ENCODE assay signal across 12 mouse cellular contexts in genomic region chr4:135730204-135730603, GRCm38 (mm10). TPM values are rescaled to one million over a fixed set of nuclear protein-coding genes. Genes with fewer than 3 reads are reported as not detected.
DNase-seq lines count a peak whose midpoint lies in the region.
"Had no signal": no experiment of that assay in that cellular context is flagged by ENCODE, and none has a peak within 500 bp of the region (broad histone marks: within the 10 kb centered on the region; RNA-seq: fewer than 3 reads in every experiment).

No protein-coding gene starts in this region.

- DNase-seq in layer of hippocampus, adult 18-20 months (ENCODE audit: low spot score in 2 of 2): peak; percentile 14 to 27
- no peak for DNase-seq in layer of hippocampus, adult 9-10 months (ENCODE audit: low spot score)
- peak; percentile 23 for DNase-seq in cerebellum, adult 11 months
- peak; percentile 65 for DNase-seq in cerebellum, adult 9-11 months
- peak; percentile 6 to 13 for DNase-seq in left cerebral cortex, adult 18-20 months (ENCODE audit: low spot score in 2 of 2)
- no peak for DNase-seq in ovary, postnatal 36 days (ENCODE audit: low spot score)
- no peak for DNase-seq in adrenal gland, adult 8-10 months
- no peak for DNase-seq in Muller cell, postnatal 12 days (ENCODE audit: inconsistent ontology term)
- DNase-seq: kidney, postnatal 36 days; spleen, adult 18-20 months; thymus, adult 18-20 months had no signal

RNA-seq across cellular contexts. Expression of gene Il22ra1, which starts 2.2 kb away (rescaled TPM):
- not detected for total RNA-seq in layer of hippocampus, adult 18-20 months (2021)
- under 1 TPM in 1 of 2 experiments, not detected in 1; 0.14 TPM for total RNA-seq in left cerebral cortex, adult 18-20 months (2021)
- total RNA-seq in adrenal gland, adult 8-10 months (2022): 1 to 10 TPM in 2 of 4 experiments, under 1 TPM in 1, not detected in 1; 0.35 to 2.5 (median 1.1) TPM
- total RNA-seq: neutrophil, adult 5-6 weeks had no signal

RNA-seq across cellular contexts. Expression of gene Myom3, which starts 29.3 kb away (rescaled TPM):
- under 1 TPM; 0.27 to 0.38 TPM for total RNA-seq in layer of hippocampus, adult 18-20 months (2021)
- 1 to 10 TPM in 1 of 2 experiments, under 1 TPM in 1; 0.77 to 1.7 TPM for total RNA-seq in left cerebral cortex, adult 18-20 months (2021)
- total RNA-seq in adrenal gland, adult 8-10 months (2022): under 1 TPM; 0.12 to 0.52 (median 0.22) TPM

RNA-seq across cellular contexts. Expression of gene Ifnlr1, which starts 44.1 kb away (rescaled TPM):
- total RNA-seq in layer of hippocampus, adult 18-20 months (2021): under 1 TPM; 0.18 to 0.22 TPM
- under 1 TPM; 0.28 to 0.37 TPM for total RNA-seq in left cerebral cortex, adult 18-20 months (2021)
- under 1 TPM in 3 of 4 experiments, not detected in 1; 0.17 to 0.22 (median 0.18) TPM for total RNA-seq in adrenal gland, adult 8-10 months (2022)

Comparison
In these comparisons a context has a peak if more than half of its experiments do, and no peak if none do; other contexts are left out.
1. DNase-seq: peak in layer of hippocampus, adult 18-20 months (2 of 2), cerebellum, adult 11 months (single experiment), cerebellum, adult 9-11 months (single experiment) and left cerebral cortex, adult 18-20 months (2 of 2); none in layer of hippocampus, adult 9-10 months (single experiment), ovary, postnatal 36 days (single experiment), adrenal gland, adult 8-10 months (single experiment) and Muller cell, postnatal 12 days (single experiment).